Mouse (Mus musculus) olfactory bulb, adult 2 months (tissue): ENCODE data around the gene Trmt1.

ENCODE experiments used
- CTCF ChIP-seq: fragments of 200-500 bp; IDR thresholded peaks from 2 replicates; pipeline ENCODE4 v1.5.1; 2012; ENCODE audit warnings: low read depth, mild to moderate bottlenecking, low read length, moderate library complexity; ENCODE audit not compliant: insufficient read depth
- POLR2A ChIP-seq: fragments of 200-500 bp; IDR thresholded peaks from 2 replicates; pipeline ENCODE4 v1.6.1; 2012; ENCODE audit warnings: mild to moderate bottlenecking, low read depth, low read length, moderate library complexity; ENCODE audit not compliant: insufficient read depth

DNA sequence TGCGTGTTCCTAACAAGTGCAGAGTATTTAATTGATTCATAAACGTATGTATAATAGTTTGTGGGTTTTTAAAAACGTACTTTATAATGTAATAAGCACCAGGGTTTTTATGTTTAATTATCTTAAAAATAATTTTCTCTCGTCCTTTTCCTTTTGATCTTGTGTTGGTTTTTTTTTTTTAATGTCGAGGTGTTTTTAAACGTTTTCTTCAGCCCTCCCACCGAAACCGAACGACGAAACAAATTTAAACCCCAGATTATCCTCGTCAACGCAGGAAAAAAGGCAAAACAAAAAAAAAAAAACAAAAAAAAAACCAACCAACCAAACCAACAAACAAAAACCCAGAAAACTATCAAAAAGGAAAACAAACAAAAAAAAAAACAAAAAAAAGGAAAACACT, 19.9 kb downstream of the Trmt1 start:
- TF ChIP-seq POLR2A (no peak), CTCF (no peak)
